Mouse (Mus musculus): ENCODE measurements around the gene Mpl. TPM values are rescaled to one million over a fixed set of nuclear protein-coding genes. Genes with fewer than 3 reads are reported as not detected.

Mpl gene
- polyA plus RNA-seq, 1 experiment from 2014 or later, result 1.2 TPM

- no peaks in the 10 kb centered on the region for H3K27me3 ChIP-seq (ENCODE audit: low read depth, poor library complexity, severe bottlenecking)
- 98% methylated on average over 3 of the region's 3 CpGs for WGBS
- no peak overlapping the region for H3K4me3 ChIP-seq
- no peak for DNase-seq (ENCODE audit: low spot score)
- peaks cover 65% of the 10 kb centered on the region for H3K36me3 ChIP-seq
- H3K9me3 ChIP-seq (replicated peaks), result no peaks in the 10 kb centered on the region
- no peaks in the 10 kb centered on the region for H3K4me1 ChIP-seq
- no peak overlapping the region for H3K27ac ChIP-seq
These were observed 35.9 kb downstream of the Mpl start for GRCm38 (mm10) chr4:118421384-118421783.

DNA sequence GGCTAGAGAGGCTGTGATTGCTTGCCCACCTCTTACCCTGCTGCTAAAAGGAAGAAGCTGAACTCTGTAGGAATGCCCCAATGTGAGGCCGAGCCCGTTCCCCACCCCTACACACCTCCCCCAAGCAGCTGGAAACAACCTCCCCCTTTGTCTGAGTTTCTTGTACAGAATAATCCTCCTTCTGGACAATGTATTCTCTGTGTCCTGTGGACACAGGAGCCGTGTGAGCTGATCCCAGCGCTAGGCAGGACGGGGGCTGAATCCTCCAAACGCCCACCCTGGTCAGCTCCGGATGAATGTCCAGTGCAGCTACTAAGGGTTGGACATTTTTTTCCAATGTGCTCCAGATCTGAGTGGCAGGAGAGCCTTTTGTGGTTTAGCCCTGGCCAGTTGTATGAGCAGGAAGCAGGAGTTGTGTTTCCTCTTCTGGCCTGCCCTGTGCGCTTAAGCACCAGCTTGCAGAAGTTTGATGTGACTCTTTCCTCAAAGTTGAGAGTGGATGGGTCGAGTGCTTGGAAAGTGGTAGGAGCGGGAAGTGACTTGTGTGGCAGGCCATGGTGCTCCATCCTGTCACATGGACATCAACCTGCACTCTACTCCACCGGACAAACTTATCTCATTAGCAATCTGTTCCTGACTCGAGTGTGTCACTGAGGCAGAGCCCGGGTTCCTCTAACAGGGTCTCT lies 40.1 kb downstream of the Mpl start:
- Histone ChIP-seq H3K9me3 (replicated peaks) (no peaks in the 10 kb centered on the region), H3K27ac (no peak overlapping the region), H3K36me3 (peaks cover 96% of the 10 kb centered on the region), H3K27me3 (ENCODE audit: low read depth, poor library complexity, severe bottlenecking) (no peaks in the 10 kb centered on the region), H3K4me3 (no peak overlapping the region), H3K4me1 (no peaks in the 10 kb centered on the region)
- DNase-seq (ENCODE audit: low spot score), result no peak
- 91% methylated on average over 13 of the region's 13 CpGs for WGBS

DNA sequence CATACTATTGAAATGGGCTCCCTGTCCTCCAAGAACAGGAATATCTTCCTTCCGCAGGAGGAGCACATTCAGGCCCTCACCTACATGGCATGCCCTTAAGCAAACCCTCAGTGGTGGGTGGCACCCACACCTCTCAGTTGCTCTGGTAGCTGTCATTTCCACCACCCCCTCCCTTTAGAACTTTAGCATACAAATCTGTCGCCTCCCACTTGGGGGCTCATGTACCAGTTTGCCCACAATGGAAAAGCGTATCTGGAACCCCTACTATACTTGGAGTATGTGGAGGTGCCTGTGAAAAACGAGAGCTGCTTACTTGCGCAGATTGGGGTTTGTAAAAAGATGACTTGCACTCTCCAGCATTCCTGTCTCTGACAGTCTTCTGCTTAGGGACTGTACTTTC lies 41.0 kb downstream of the Mpl start:
- 95% methylated on average over 5 of the region's 5 CpGs for WGBS

GRCm38 (mm10) chr4:118415779-118416178 lies 41.5 kb downstream of the Mpl start:
- peaks cover 96% of the 10 kb centered on the region for H3K36me3 ChIP-seq
- 93% methylated on average over 2 of the region's 2 CpGs for WGBS

More for the DNA sequence above, 41.0 kb downstream of the Mpl start:
- Histone ChIP-seq H3K4me1 (no peaks in the 10 kb centered on the region), H3K27me3 (ENCODE audit: low read depth, poor library complexity, severe bottlenecking) (no peaks in the 10 kb centered on the region), H3K9me3 (replicated peaks) (no peaks in the 10 kb centered on the region), H3K4me3 (no peak overlapping the region), H3K27ac (no peak overlapping the region), H3K36me3 (peaks cover 97% of the 10 kb centered on the region)
- DNase-seq (ENCODE audit: low spot score), result no peak

GRCm38 (mm10) chr4:118413553-118413952 lies 43.8 kb downstream of the Mpl start:
- WGBS, result 94% methylated on average over 5 of the region's 5 CpGs
- peaks cover 14% of the 10 kb centered on the region for H3K4me1 ChIP-seq

More at GRCm38 (mm10) chr4:118415779-118416178, 41.5 kb downstream of the Mpl start:
- Histone ChIP-seq H3K4me1 (no peaks in the 10 kb centered on the region), H3K4me3 (no peak overlapping the region), H3K27ac (no peak overlapping the region), H3K27me3 (ENCODE audit: low read depth, poor library complexity, severe bottlenecking) (no peaks in the 10 kb centered on the region), H3K9me3 (replicated peaks) (no peaks in the 10 kb centered on the region)
- no peak for DNase-seq (ENCODE audit: low spot score)

DNA sequence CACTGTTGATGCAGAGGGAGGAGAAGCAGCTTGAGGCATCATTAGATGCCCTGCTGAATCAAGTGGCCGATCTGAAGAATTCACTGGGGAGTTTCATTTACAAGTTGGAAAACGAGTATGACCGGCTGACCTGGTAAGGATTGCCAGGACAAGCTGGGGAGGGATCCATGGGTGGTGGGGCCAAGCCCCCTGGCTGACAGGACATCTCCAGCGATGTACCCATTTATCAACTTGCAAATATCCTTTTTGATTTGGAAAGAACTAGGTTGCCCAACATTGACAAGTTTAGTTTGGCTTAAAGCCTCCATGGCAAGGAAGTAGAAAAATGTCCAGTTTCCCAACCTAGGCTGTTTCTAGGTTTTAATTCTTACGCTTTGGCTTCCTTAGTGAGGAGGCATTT lies 46.4 kb downstream of the Mpl start:
- no peak overlapping the region for H3K4me3 ChIP-seq
- no peak overlapping the region for H3K27ac ChIP-seq
- DNase-seq (ENCODE audit: low spot score), result no peak
- H3K4me1 ChIP-seq, result peaks cover 22% of the 10 kb centered on the region
- 94% methylated on average over 5 of the region's 5 CpGs for WGBS
- H3K27me3 ChIP-seq (ENCODE audit: low read depth, poor library complexity, severe bottlenecking), result no peaks in the 10 kb centered on the region
- no peaks in the 10 kb centered on the region for H3K9me3 ChIP-seq (replicated peaks)
- peaks cover 49% of the 10 kb centered on the region for H3K36me3 ChIP-seq

More at GRCm38 (mm10) chr4:118413553-118413952, 43.8 kb downstream of the Mpl start:
- Histone ChIP-seq H3K4me3 (no peak overlapping the region), H3K36me3 (peaks cover 75% of the 10 kb centered on the region), H3K27me3 (ENCODE audit: low read depth, poor library complexity, severe bottlenecking) (no peaks in the 10 kb centered on the region), H3K27ac (no peak overlapping the region), H3K9me3 (replicated peaks) (no peaks in the 10 kb centered on the region)
- no peak for DNase-seq (ENCODE audit: low spot score)

DNA sequence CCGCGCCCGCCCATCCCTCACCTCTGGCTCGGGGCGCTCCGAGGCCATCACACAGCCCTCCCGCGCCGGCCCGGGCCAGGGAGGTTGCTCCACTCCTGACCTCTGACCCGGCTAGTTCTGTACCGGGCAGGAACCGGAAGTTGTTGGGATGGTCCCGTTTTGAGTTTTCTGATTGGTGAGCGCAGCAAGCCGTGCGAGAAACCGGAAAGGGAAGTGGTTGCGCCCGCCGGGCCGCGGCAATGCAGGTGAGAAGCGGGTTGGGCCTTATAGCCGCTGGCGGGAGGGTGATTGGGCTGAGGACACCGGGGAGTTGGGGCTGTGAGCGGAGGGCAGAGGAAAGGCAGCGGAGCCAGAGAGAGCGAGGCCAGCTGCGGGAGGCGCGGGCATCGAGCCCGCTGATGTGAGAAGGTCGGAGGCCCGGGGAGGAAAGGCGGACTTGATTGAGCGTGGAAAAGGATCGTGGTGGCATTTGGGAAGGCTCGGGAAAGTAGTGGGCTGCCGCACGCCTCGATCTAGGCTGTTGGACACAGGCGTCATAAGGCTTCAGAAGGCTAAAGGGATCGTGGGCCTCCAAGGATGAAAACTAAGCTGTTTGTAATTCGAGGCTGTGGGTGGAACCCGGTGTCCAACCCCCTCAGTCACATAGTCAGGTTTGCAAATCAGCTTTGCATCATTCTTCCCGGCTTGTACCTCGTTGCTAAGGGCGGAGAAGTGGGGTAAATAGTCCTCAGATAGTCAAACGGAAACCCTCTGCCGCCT lies 48.0 kb downstream of the Mpl start, which contains the start of the genes Szt2 and Med8:
Szt2 (minus strand) TSS at position 132 of the 759 bp plus-strand sequence.
Med8 (plus strand) TSS at position 196 of the 759 bp plus-strand sequence.
- no peaks in the 10 kb centered on the region for H3K27me3 ChIP-seq (ENCODE audit: low read depth, poor library complexity, severe bottlenecking)
- H3K36me3 ChIP-seq, result peaks cover 46% of the 10 kb centered on the region
- no peaks in the 10 kb centered on the region for H3K9me3 ChIP-seq (replicated peaks)
- peak; percentile 93 for DNase-seq (ENCODE audit: low spot score)
- under 1% methylated on average over 53 of the region's 53 CpGs for WGBS
- peak within 1 kb of the TSS; percentile 97 for H3K4me3 ChIP-seq
- H3K4me1 ChIP-seq, result peaks cover 22% of the 10 kb centered on the region
- peak within 1 kb of the TSS; percentile 92 for H3K27ac ChIP-seq

GRCm38 (mm10) chr4:118402701-118403100 lies 54.6 kb downstream of the Mpl start:
- Histone ChIP-seq H3K4me1 (no peaks in the 10 kb centered on the region), H3K36me3 (peaks cover 70% of the 10 kb centered on the region), H3K27ac (no peak overlapping the region), H3K27me3 (ENCODE audit: low read depth, poor library complexity, severe bottlenecking) (no peaks in the 10 kb centered on the region), H3K4me3 (no peak overlapping the region), H3K9me3 (replicated peaks) (no peaks in the 10 kb centered on the region)
- no peak for DNase-seq (ENCODE audit: low spot score)
- 93% methylated on average over 12 of the region's 12 CpGs for WGBS

DNA sequence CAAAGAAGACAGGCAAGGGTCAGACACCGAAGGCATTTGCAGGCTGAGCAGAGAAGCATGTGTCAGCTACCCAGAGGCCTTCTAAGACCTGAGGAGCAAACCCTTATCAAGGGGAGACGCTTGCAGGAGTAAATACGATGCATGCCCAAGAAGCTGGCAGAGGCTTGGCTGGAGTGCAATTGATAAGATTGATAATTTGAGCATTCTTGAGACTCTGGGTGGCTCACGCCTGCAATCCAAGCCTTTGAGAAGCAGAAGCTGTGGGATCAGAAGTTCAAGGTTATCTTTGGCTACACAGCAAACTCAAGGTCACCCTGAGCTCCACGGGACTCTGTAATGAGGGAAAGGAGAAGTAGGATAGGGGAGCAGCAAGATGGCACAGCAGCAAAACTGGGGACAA lies 55.4 kb downstream of the Mpl start:
- DNase-seq (ENCODE audit: low spot score), result no peak
- no peaks in the 10 kb centered on the region for H3K27me3 ChIP-seq (ENCODE audit: low read depth, poor library complexity, severe bottlenecking)
- no peak overlapping the region for H3K4me3 ChIP-seq
- H3K36me3 ChIP-seq, result peaks cover 78% of the 10 kb centered on the region
- WGBS, result 92% methylated on average over 5 of the region's 5 CpGs
- no peaks in the 10 kb centered on the region for H3K9me3 ChIP-seq (replicated peaks)
- no peak overlapping the region for H3K27ac ChIP-seq
- H3K4me1 ChIP-seq, result no peaks in the 10 kb centered on the region

DNA sequence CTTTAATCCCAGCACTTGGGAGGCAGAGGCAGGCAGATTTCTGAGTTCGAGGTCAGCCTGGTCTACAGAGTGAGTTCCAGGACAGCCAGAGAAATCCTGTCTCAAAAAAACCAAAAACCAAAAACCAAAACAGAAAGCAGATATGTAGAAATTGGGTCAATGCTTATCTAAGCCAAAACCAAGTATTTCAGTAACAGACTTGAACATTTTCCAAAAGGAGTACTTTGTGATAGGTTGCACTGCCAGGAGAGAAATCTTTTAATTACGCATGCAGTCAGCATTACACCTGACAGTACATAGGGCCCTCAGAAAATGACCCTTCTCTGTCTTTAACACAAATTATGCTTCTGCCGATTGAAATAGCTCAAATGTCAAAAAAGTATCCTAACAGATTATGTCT lies 55.9 kb downstream of the Mpl start:
- H3K27ac ChIP-seq, result no peak overlapping the region
- WGBS, result 95% methylated on average over 3 of the region's 3 CpGs
- no peak for DNase-seq (ENCODE audit: low spot score)
- peaks cover 83% of the 10 kb centered on the region for H3K36me3 ChIP-seq
- no peaks in the 10 kb centered on the region for H3K27me3 ChIP-seq (ENCODE audit: low read depth, poor library complexity, severe bottlenecking)
- no peaks in the 10 kb centered on the region for H3K9me3 ChIP-seq (replicated peaks)
- no peaks in the 10 kb centered on the region for H3K4me1 ChIP-seq
- no peak overlapping the region for H3K4me3 ChIP-seq

GRCm38 (mm10) chr4:118398400-118398799 lies 58.9 kb downstream of the Mpl start:
- WGBS, result 93% methylated on average over 6 of the region's 6 CpGs
- H3K4me1 ChIP-seq, result no peaks in the 10 kb centered on the region
- H3K27ac ChIP-seq, result no peak overlapping the region
- H3K4me3 ChIP-seq, result no peak overlapping the region
- peaks cover 99% of the 10 kb centered on the region for H3K36me3 ChIP-seq
- H3K27me3 ChIP-seq (ENCODE audit: low read depth, poor library complexity, severe bottlenecking), result no peaks in the 10 kb centered on the region
- no peaks in the 10 kb centered on the region for H3K9me3 ChIP-seq (replicated peaks)
- DNase-seq (ENCODE audit: low spot score), result no peak

GRCm38 (mm10) chr4:118396433-118396832 lies 60.9 kb downstream of the Mpl start:
- no peak for DNase-seq (ENCODE audit: low spot score)
- Histone ChIP-seq H3K27me3 (ENCODE audit: low read depth, poor library complexity, severe bottlenecking) (no peaks in the 10 kb centered on the region), H3K36me3 (peaks cover 99% of the 10 kb centered on the region), H3K9me3 (replicated peaks) (no peaks in the 10 kb centered on the region), H3K4me1 (no peaks in the 10 kb centered on the region), H3K27ac (no peak overlapping the region), H3K4me3 (no peak overlapping the region)
- 76% methylated on average over 3 of the region's 3 CpGs for WGBS

- no peak overlapping the region for H3K4me3 ChIP-seq
- 91% methylated on average over 4 of the region's 4 CpGs for WGBS
- H3K27ac ChIP-seq, result no peak overlapping the region
- DNase-seq (ENCODE audit: low spot score), result no peak
- H3K36me3 ChIP-seq, result peaks cover 100% of the 10 kb centered on the region
- H3K4me1 ChIP-seq, result no peaks in the 10 kb centered on the region
- H3K9me3 ChIP-seq (replicated peaks), result no peaks in the 10 kb centered on the region
- H3K27me3 ChIP-seq (ENCODE audit: low read depth, poor library complexity, severe bottlenecking), result no peaks in the 10 kb centered on the region
These were observed 62.0 kb downstream of the Mpl start for GRCm38 (mm10) chr4:118395289-118395688.
